Mouse (Mus musculus) limb, embryonic 13.5 days (tissue): ENCODE measurements around the gene Reps1. TPM values are rescaled to one million over a fixed set of nuclear protein-coding genes. Genes with fewer than 3 reads are reported as not detected.

Experiments
- ATAC-seq: fragments of 200-750 bp; cut with Nextera tagmentation; 2 replicates; pipeline ENCODE4 v1.8.0; 2017; ENCODE audit warnings: low read depth, moderate number of reproducible peaks, moderate TSS enrichment; ENCODE audit not compliant: low FRiP score
- H3K27ac ChIP-seq: fragments of 300-500 bp; sonication (generic); 2 replicates; pipeline ENCODE4 v1.5.1; 2015; ENCODE audit warnings: inconsistent platforms, mild to moderate bottlenecking, moderate library complexity
- H3K27me3 ChIP-seq: fragments of 300-500 bp; sonication (generic); 2 replicates; pipeline ENCODE4 v1.6.1; 2015; ENCODE audit warnings: mild to moderate bottlenecking, inconsistent platforms
- H3K36me3 ChIP-seq: fragments of 300-500 bp; sonication (generic); 2 replicates; pipeline ENCODE4 v1.6.1; 2015; ENCODE audit warnings: inconsistent platforms, mild to moderate bottlenecking, moderate library complexity
- H3K4me1 ChIP-seq: fragments of 300-500 bp; sonication (generic); 2 replicates; pipeline ENCODE4 v1.6.1; 2015; ENCODE audit warnings: inconsistent platforms
- H3K4me2 ChIP-seq: fragments of 300-500 bp; sonication (generic); replicated peaks from 2 replicates; pipeline ENCODE4 v1.6.1; 2015; ENCODE audit warnings: inconsistent platforms, mild to moderate bottlenecking, moderate library complexity
- H3K4me3 ChIP-seq: fragments of 300-500 bp; sonication (generic); 2 replicates; pipeline ENCODE4 v1.5.1; 2015; ENCODE audit warnings: moderate library complexity, mild to moderate bottlenecking, inconsistent platforms
- H3K9ac ChIP-seq: fragments of 300-500 bp; sonication (generic); 2 replicates; pipeline ENCODE4 v1.6.1; 2015; ENCODE audit warnings: mild to moderate bottlenecking, inconsistent platforms
- H3K9me3 ChIP-seq: fragments of 300-500 bp; sonication (generic); 2 replicates; pipeline ENCODE4 v1.6.1; 2016; ENCODE audit warnings: inconsistent platforms
- WGBS: fragments of 180-500 bp; shearing (Covaris S2); methylation state at CpG from one replicate; pipeline ENCODE4 v1.1.7; 2015; 5-methylcytosine and 5-hydroxymethylcytosine counted together
- polyA plus RNA-seq: library from polyadenylated mRNA; unstranded; fragments of >200 nt; fragmentation: Nextera tagmentation; extraction: Ambion mirVana; gene quantifications from 2 replicates; pipeline ENCODE4 v1.2.1, GENCODE M21; 2015

Gene Reps1
- polyA plus RNA-seq, 1 experiment from 2014 or later, result 18.8 TPM

DNA sequence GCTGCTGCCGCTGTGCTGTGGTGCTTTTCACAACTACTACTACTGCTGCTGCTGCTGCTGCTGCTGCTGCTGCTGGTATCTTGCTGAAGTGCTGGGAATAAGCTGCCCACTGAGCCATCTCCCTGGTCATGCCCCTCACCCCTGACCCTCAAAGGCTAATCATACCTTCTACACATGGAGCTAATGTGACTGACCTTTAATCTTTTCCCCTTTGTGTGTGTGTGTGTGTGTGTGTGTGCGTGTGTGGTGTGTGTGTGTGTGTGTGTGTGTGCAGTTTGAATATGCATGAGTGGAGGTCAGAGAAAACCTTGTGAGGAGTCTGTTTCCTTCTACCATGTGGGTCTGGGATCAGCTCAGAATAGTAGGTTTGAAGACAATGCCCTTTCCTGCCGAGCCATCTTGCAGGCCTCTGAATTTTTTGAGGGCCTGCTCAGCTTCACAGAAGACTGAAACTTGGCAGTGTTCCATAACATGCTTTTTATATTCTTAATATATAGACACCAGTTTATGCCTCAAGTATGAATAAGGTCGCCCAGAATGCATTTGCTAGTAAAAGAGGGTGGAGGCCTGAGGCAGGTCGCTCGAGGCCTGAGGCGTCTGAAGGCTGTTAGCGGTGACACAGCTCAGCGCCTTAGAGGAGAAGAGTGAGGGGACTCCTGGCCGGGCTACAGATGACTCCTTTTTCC is 12.2 kb downstream of the Reps1 start:
- no peak for ATAC-seq
- WGBS, result 50% methylated on average over 10 of the region's 10 CpGs
- peak overlapping the region; percentile 39; the same call in 1 of the 2 replicates for H3K27ac ChIP-seq

DNA sequence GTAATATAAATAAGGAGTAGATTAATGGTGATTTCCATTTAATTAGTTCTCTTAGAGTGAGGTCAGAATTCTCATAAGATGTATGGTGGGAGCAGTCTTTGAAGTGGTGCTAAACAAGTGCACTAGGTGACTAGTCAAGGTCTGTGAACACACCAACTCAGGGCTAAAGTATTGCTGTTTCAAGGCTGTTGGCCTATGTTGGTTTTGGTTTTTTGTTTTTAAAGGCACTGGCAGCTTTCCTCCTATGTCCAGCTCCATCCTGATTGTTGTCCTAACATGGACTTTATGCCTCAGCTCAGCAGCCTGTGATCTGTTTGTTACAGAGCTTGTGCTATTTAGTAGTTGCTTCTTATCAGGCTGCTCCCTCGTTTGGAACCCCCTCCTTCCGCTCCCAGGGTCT is 13.2 kb downstream of the Reps1 start:
- ATAC-seq, result no peak
- Histone ChIP-seq H3K27ac (no peak overlapping the region), H3K4me3 (no peak overlapping the region), H3K27me3 (no peaks in the 10 kb centered on the region), H3K9ac (no peak overlapping the region), H3K36me3 (no peaks in the 10 kb centered on the region), H3K4me1 (peaks cover 22% of the 10 kb centered on the region), H3K9me3 (no peaks in the 10 kb centered on the region), H3K4me2 (no peak overlapping the region)
- 84% methylated on average over 2 of the region's 2 CpGs for WGBS

More for the DNA sequence above, 12.2 kb downstream of the Reps1 start:
- Histone ChIP-seq H3K9ac (no peak overlapping the region), H3K4me2 (no peak overlapping the region), H3K4me1 (peaks cover 22% of the 10 kb centered on the region), H3K36me3 (no peaks in the 10 kb centered on the region), H3K4me3 (no peak overlapping the region), H3K27me3 (no peaks in the 10 kb centered on the region), H3K9me3 (no peaks in the 10 kb centered on the region)

GRCm38 (mm10) chr10:18069576-18069975 is 13.9 kb downstream of the Reps1 start:
- Histone ChIP-seq H3K9me3 (no peaks in the 10 kb centered on the region), H3K4me2 (no peak overlapping the region), H3K4me1 (peaks cover 22% of the 10 kb centered on the region), H3K27ac (no peak overlapping the region), H3K9ac (no peak overlapping the region), H3K4me3 (no peak overlapping the region), H3K27me3 (no peaks in the 10 kb centered on the region), H3K36me3 (no peaks in the 10 kb centered on the region)
- 86% methylated on average over 2 of the region's 2 CpGs for WGBS
- ATAC-seq, result no peak

- Histone ChIP-seq H3K4me2 (no peak overlapping the region), H3K27ac (no peak overlapping the region; the same call in 1 of the 2 replicates), H3K4me3 (no peak overlapping the region), H3K27me3 (no peaks in the 10 kb centered on the region), H3K36me3 (no peaks in the 10 kb centered on the region), H3K9ac (no peak overlapping the region), H3K4me1 (peaks cover 22% of the 10 kb centered on the region), H3K9me3 (no peaks in the 10 kb centered on the region)
- ATAC-seq, result no peak
- WGBS, result 74% methylated on average over 3 of the region's 3 CpGs
Measured at GRCm38 (mm10) chr10:18070144-18070543, 14.5 kb downstream of the Reps1 start.

- 78% methylated on average over 2 of the region's 2 CpGs for WGBS
- Histone ChIP-seq H3K36me3 (no peaks in the 10 kb centered on the region), H3K9ac (no peak overlapping the region), H3K27ac (no peak overlapping the region; the same call in 1 of the 2 replicates), H3K9me3 (no peaks in the 10 kb centered on the region), H3K4me3 (no peak overlapping the region), H3K4me2 (no peak overlapping the region), H3K27me3 (no peaks in the 10 kb centered on the region), H3K4me1 (peaks cover 22% of the 10 kb centered on the region)
- no peak for ATAC-seq
Measured at GRCm38 (mm10) chr10:18070616-18071015, 15.0 kb downstream of the Reps1 start.

DNA sequence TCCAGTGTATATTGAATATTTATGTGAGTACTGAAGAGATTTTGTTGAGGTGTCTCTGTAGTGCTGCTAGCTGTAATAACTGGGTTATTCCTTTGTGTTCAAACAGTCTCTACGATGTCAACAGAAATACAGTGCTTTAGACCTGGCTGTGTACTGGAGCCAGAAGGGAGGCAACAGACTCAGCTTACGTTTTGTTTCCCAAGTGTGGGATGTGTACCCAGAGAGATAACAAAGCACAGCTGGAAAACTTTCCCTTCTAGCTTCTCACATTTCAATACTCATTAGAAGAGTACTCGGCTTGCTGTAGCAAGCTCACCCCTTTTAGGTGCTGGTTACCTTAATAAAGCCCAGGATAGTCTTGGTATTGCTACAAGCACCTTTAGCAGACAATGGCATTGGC is 17.2 kb downstream of the Reps1 start:
- H3K9ac ChIP-seq, result no peak overlapping the region
- WGBS, result 69% methylated on average over 3 of the region's 3 CpGs
- H3K4me2 ChIP-seq, result no peak overlapping the region
- H3K9me3 ChIP-seq, result no peaks in the 10 kb centered on the region
- no peak overlapping the region for H3K27ac ChIP-seq
- H3K36me3 ChIP-seq, result peaks cover 6% of the 10 kb centered on the region; the same call in 1 of the 2 replicates
- ATAC-seq, result no peak
- H3K27me3 ChIP-seq, result no peaks in the 10 kb centered on the region
- peaks cover 17% of the 10 kb centered on the region for H3K4me1 ChIP-seq
- no peak overlapping the region for H3K4me3 ChIP-seq

GRCm38 (mm10) chr10:18074383-18075075 is 18.9 kb downstream of the Reps1 start:
- 78% methylated on average over 5 of the region's 5 CpGs for WGBS

GRCm38 (mm10) chr10:18075845-18076244 is 20.2 kb downstream of the Reps1 start:
- no peak overlapping the region for H3K9ac ChIP-seq
- no peak for ATAC-seq
- H3K9me3 ChIP-seq, result no peaks in the 10 kb centered on the region
- H3K27me3 ChIP-seq, result no peaks in the 10 kb centered on the region
- H3K27ac ChIP-seq, result no peak overlapping the region
- H3K36me3 ChIP-seq, result peaks cover 6% of the 10 kb centered on the region; the same call in 1 of the 2 replicates
- no peak overlapping the region for H3K4me2 ChIP-seq
- no peak overlapping the region for H3K4me3 ChIP-seq
- 93% methylated on average over 6 of the region's 6 CpGs for WGBS
- H3K4me1 ChIP-seq, result peaks cover 1% of the 10 kb centered on the region; the same call in 1 of the 2 replicates

More at GRCm38 (mm10) chr10:18074383-18075075, 18.9 kb downstream of the Reps1 start:
- no peak overlapping the region for H3K27ac ChIP-seq
- H3K4me2 ChIP-seq, result no peak overlapping the region
- no peak for ATAC-seq
- H3K4me1 ChIP-seq, result peaks cover 13% of the 10 kb centered on the region
- peaks cover 6% of the 10 kb centered on the region; the same call in 1 of the 2 replicates for H3K36me3 ChIP-seq
- no peak overlapping the region for H3K4me3 ChIP-seq
- H3K27me3 ChIP-seq, result no peaks in the 10 kb centered on the region
- no peaks in the 10 kb centered on the region for H3K9me3 ChIP-seq
- H3K9ac ChIP-seq, result no peak overlapping the region

DNA sequence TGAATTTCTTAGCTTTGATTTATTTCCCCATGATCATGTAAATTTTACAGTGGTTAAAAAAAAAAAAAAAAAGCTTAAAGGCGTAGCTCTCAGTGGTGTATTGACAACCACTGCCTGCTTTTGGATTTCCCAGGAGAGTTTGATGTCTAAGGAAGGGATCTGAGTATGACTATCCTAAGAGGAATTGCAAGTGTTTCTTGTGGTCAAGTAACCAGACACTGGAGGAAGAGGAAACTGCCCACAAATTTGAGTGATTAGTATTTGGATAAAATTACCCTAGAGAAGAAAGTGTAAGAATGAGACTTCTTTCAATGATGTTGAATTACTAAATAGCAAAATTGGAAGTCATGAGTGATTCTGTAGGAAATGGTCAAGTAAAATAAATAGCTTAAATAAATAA is 25.9 kb downstream of the Reps1 start:
- H3K36me3 ChIP-seq, result peaks cover 14% of the 10 kb centered on the region
- no peak for ATAC-seq
- WGBS, result 83% methylated on average over 1 of the region's 1 CpGs

DNA sequence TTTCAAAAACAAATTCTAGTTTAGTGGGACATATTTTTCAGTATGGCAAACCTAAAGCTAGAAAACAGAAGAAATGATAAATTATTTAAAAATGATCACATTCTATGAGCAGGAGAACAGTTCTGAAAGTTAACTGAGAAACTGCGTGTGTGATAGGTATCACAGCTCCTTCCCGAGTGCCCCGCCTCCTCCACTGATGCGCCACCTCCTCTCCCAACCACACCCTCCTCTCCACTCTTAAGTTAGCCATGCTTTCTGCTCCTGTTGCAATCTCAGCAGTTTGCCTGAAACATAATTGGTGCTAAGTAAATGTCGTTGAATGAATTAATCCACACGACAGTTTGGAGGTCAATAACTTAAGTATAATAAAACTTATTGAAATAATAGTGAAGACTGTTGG is 27.1 kb downstream of the Reps1 start:
- Histone ChIP-seq H3K9me3 (peaks cover 9% of the 10 kb centered on the region; the same call in 1 of the 2 replicates), H3K36me3 (peaks cover 8% of the 10 kb centered on the region), H3K4me1 (no peaks in the 10 kb centered on the region), H3K27me3 (no peaks in the 10 kb centered on the region), H3K4me2 (no peak overlapping the region), H3K9ac (no peak overlapping the region), H3K4me3 (no peak overlapping the region), H3K27ac (no peak overlapping the region)
- ATAC-seq, result no peak
- 87% methylated on average over 6 of the region's 6 CpGs for WGBS

More for the DNA sequence above, 25.9 kb downstream of the Reps1 start:
- Histone ChIP-seq H3K27ac (no peak overlapping the region), H3K4me3 (no peak overlapping the region), H3K9me3 (peaks cover 3% of the 10 kb centered on the region; the same call in 1 of the 2 replicates), H3K4me2 (no peak overlapping the region), H3K27me3 (no peaks in the 10 kb centered on the region), H3K9ac (no peak overlapping the region), H3K4me1 (no peaks in the 10 kb centered on the region)

DNA sequence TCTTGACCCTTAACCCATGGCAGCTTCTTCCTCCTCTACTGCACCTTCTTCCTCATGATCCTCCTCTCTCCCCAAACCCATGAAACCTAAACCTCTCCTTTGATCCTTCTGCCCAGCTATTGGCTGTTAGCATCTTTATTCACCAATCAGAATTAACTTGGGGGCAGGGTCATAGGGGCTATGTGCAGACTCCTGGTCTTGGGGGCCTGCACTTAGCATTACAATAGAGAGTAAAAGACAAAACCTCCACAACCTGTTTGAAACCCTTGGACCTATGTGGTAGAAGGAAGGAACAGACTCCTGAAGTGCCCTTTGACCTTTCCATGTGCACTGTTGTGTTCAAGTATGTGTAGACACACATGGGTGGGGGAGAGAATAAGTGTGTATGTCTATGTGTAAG is 35.0 kb downstream of the Reps1 start:
- peaks cover 42% of the 10 kb centered on the region for H3K36me3 ChIP-seq
- no peak overlapping the region for H3K4me3 ChIP-seq
- no peak overlapping the region for H3K4me2 ChIP-seq
- H3K9ac ChIP-seq, result no peak overlapping the region
- no peak for ATAC-seq
- peaks cover 9% of the 10 kb centered on the region; the same call in 1 of the 2 replicates for H3K9me3 ChIP-seq
- H3K27ac ChIP-seq, result no peak overlapping the region
- H3K4me1 ChIP-seq, result no peaks in the 10 kb centered on the region
- H3K27me3 ChIP-seq, result no peaks in the 10 kb centered on the region

GRCm38 (mm10) chr10:18102166-18102565 is 46.5 kb downstream of the Reps1 start:
- no peak overlapping the region for H3K4me2 ChIP-seq
- no peak overlapping the region for H3K27ac ChIP-seq
- H3K9me3 ChIP-seq, result no peaks in the 10 kb centered on the region
- H3K9ac ChIP-seq, result no peak overlapping the region
- 61% methylated on average over 5 of the region's 5 CpGs for WGBS
- peaks cover 46% of the 10 kb centered on the region for H3K36me3 ChIP-seq
- ATAC-seq, result no peak
- H3K27me3 ChIP-seq, result no peaks in the 10 kb centered on the region
- H3K4me1 ChIP-seq, result no peaks in the 10 kb centered on the region
- no peak overlapping the region for H3K4me3 ChIP-seq
